Mouse (Mus musculus) Patski (cell line): ENCODE measurements at regions not wholly inside any gene's neighbourhood (a gene's known extent, or its start where the extent isn't known, plus 50 kb on each side); places are given as distances from the start of the nearest gene placed in this dataset.

Source experiments
- ATAC-seq: fragments of 100-300 bp; one replicate; pipeline ENCODE4 v1.8.0; 2021
- CTCF ChIA-PET: fragments of 350-600 bp; sonication (Branson Sonifier 250); formaldehyde crosslinking; loops from one replicate; lab custom pipeline; 2022; ENCODE audit warnings: inconsistent platforms; lab: Charles Lee
- POLR2A ChIA-PET: fragments of 350-600 bp; sonication (Branson Sonifier 250); formaldehyde crosslinking; loops from one replicate; lab custom pipeline; 2022; ENCODE audit warnings: antibody characterized with exemption, inconsistent platforms; lab: Charles Lee
- DNase-seq: peaks from one replicate; pipeline ENCODE4 v3.0.0-alpha.2; 2011; ENCODE audit warnings: low read depth, low spot score
- H3K27me3 ChIP-seq: fragments of 371-371 bp; one replicate; pipeline ENCODE4 v1.5.1; 2021
- CTCF ChIP-seq: fragments of 100-300 bp; IDR thresholded peaks from one replicate; pipeline ENCODE4 v1.5.1; 2021
- in situ Hi-C: fragments of 300-500 bp; cut with MboI; formaldehyde crosslinking; loops from 3 replicates; pipeline ENCODE4 v1.11.1; 2018; ENCODE audit warnings: low pct_unique_long_range_greater_than_20kb, mixed read lengths

GRCm38 (mm10) chr17:9725704-9726469 is 56.4 kb upstream of the Pabpc6 start:
- in situ Hi-C loops, result no loop called here
- no peak for DNase-seq
- CTCF ChIA-PET, result interaction anchor here (1.5 kb wide), 1 partner anchor 12 kb away, joined by 3 read pairs; no protein-coding TSS in a partner anchor

GRCm38 (mm10) chr17:9723484-9723883 is 54.0 kb upstream of the Pabpc6 start:
- in situ Hi-C loops, result no loop called here
- POLR2A ChIA-PET, result interaction anchor here (0.6 kb wide), 1 partner anchor 45 kb away, joined by 3 read pairs; no protein-coding TSS in a partner anchor
- ATAC-seq (no peak), DNase-seq (no peak)
- TF ChIP-seq CTCF, result no peak
- CTCF ChIA-PET, result no interaction called here
- H3K27me3 ChIP-seq, result peaks cover 9% of the 10 kb centered on the region

More at GRCm38 (mm10) chr17:9725704-9726469, 56.4 kb upstream of the Pabpc6 start:
- no peak for TF ChIP-seq CTCF
- no peak for ATAC-seq
- H3K27me3 ChIP-seq, result peaks cover 4% of the 10 kb centered on the region
- POLR2A ChIA-PET, result no interaction called here

GRCm38 (mm10) chr17:9722709-9723108 is 53.2 kb upstream of the Pabpc6 start:
- in situ Hi-C loops, result no loop called here
- DNase-seq (no peak), ATAC-seq (no peak)
- TF ChIP-seq CTCF, result no peak
- ChIA-PET CTCF (no interaction called here), POLR2A (interaction anchor here (0.6 kb wide), 1 partner anchor 46 kb away, joined by 3 read pairs; no protein-coding TSS in a partner anchor)
- H3K27me3 ChIP-seq, result peaks cover 9% of the 10 kb centered on the region
